Mouse (Mus musculus) intestine, postnatal 0 days (tissue): ENCODE data around the gene Igf1r. TPM values are rescaled to one million over a fixed set of nuclear protein-coding genes. Genes with fewer than 3 reads are reported as not detected.

Experiments used
- ATAC-seq: fragments of 200-750 bp; cut with Nextera tagmentation; 2 replicates; pipeline ENCODE4 v1.8.0; 2017; ENCODE audit warnings: mild to moderate bottlenecking, moderate TSS enrichment, moderate library complexity
- H3K27ac ChIP-seq: fragments of 300-500 bp; sonication (generic); 2 replicates; pipeline ENCODE4 v1.5.1; 2014; ENCODE audit warnings: mild to moderate bottlenecking, low read depth, low read length, moderate library complexity
- H3K27me3 ChIP-seq: fragments of 300-500 bp; sonication (generic); replicated peaks from 2 replicates; pipeline ENCODE4 v1.6.1; 2014; ENCODE audit warnings: low read length, mixed read lengths; ENCODE audit not compliant: control insufficient read depth, insufficient read depth
- H3K36me3 ChIP-seq: fragments of 300-500 bp; sonication (generic); 2 replicates; pipeline ENCODE4 v1.6.1; 2014; ENCODE audit warnings: mild to moderate bottlenecking, moderate library complexity; ENCODE audit not compliant: control insufficient read depth, insufficient read depth
- H3K4me1 ChIP-seq: fragments of 300-500 bp; sonication (generic); replicated peaks from 2 replicates; pipeline ENCODE4 v1.6.1; 2014; ENCODE audit warnings: antibody characterized with exemption, low read length, mixed read lengths; ENCODE audit not compliant: control insufficient read depth, insufficient read depth
- H3K4me2 ChIP-seq: fragments of 300-500 bp; sonication (generic); replicated peaks from 2 replicates; pipeline ENCODE4 v1.6.1; 2014; ENCODE audit warnings: low read depth, mild to moderate bottlenecking, moderate library complexity
- H3K4me3 ChIP-seq: fragments of 300-500 bp; sonication (generic); 2 replicates; pipeline ENCODE4 v1.5.1; 2014; ENCODE audit warnings: low read depth, low read length
- H3K9ac ChIP-seq: fragments of 300-500 bp; sonication (generic); 2 replicates; pipeline ENCODE4 v1.6.1; 2014; ENCODE audit warnings: mild to moderate bottlenecking, low read depth, low read length
- H3K9me3 ChIP-seq: fragments of 300-500 bp; sonication (generic); 2 replicates; pipeline ENCODE4 v1.6.1; 2016; ENCODE audit warnings: mixed run types; ENCODE audit not compliant: control insufficient read depth
- CTCF ChIP-seq: sonication (generic); IDR thresholded peaks from 2 replicates; pipeline ENCODE4 v1.5.1; 2016; ENCODE audit warnings: low read depth, mild to moderate bottlenecking, control low read depth, antibody characterized with exemption, moderate library complexity
- WGBS: fragments of 180-500 bp; shearing (Covaris S2); extraction: QIAGEN DNeasy Blood & Tissue Kit; methylation state at CpG from one replicate; pipeline ENCODE4 v1.1.7; 2014; 5-methylcytosine and 5-hydroxymethylcytosine counted together
- polyA plus RNA-seq: library from polyadenylated mRNA; unstranded; fragments of >200 nt; fragmentation: Nextera tagmentation; extraction: Ambion mirVana; gene quantifications from 2 replicates; pipeline ENCODE4 v1.2.1, GENCODE M21; 2015

The Igf1r gene
- polyA plus RNA-seq, 1 experiment from 2014 or later: 5.3 TPM

- no peak for ATAC-seq
- H3K27me3 ChIP-seq: no peaks in the 10 kb centered on the region
- H3K27ac ChIP-seq: no peak overlapping the region
- no peaks in the 10 kb centered on the region for H3K36me3 ChIP-seq
- H3K9me3 ChIP-seq: no peaks in the 10 kb centered on the region
- no peak for TF ChIP-seq CTCF
- no peaks in the 10 kb centered on the region for H3K4me1 ChIP-seq
- H3K9ac ChIP-seq: no peak overlapping the region
- 64% methylated on average over 5 of the region's 5 CpGs for WGBS
- H3K4me2 ChIP-seq: no peak overlapping the region
- H3K4me3 ChIP-seq: no peak overlapping the region
These were observed 161.7 kb downstream of the Igf1r start for GRCm38 (mm10) chr7:68114364-68114763.

GRCm38 (mm10) chr7:68114983-68115715 lies 162.5 kb downstream of the Igf1r start:
- no peak overlapping the region for H3K9ac ChIP-seq
- H3K27ac ChIP-seq: no peak overlapping the region
- no peaks in the 10 kb centered on the region for H3K36me3 ChIP-seq
- no peak overlapping the region for H3K4me2 ChIP-seq
- H3K9me3 ChIP-seq: no peaks in the 10 kb centered on the region
- TF ChIP-seq CTCF: no peak
- no peaks in the 10 kb centered on the region for H3K4me1 ChIP-seq
- ATAC-seq: no peak
- H3K27me3 ChIP-seq: no peaks in the 10 kb centered on the region
- no peak overlapping the region for H3K4me3 ChIP-seq
- 73% methylated on average over 21 of the region's 21 CpGs for WGBS

DNA sequence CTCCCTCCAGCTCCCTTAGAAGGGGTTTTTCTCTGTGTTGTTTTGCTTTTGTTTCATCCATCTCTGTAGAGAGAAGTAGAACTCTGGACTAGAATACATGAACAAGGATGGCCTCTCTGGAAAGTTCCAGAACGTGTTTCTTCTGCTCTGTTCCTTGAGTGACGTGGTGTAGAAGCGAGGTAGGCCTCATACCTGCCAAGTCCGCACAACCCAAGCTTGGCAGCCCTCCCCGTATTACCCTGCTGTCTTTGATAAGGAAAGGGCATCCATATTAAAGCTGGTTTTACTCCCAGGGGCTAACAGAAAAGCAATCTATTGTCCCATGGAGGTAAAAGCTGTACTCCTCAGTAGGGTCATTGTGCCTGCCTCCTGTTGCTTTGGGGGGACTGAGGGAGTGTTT lies 164.9 kb downstream of the Igf1r start:
- H3K4me1 ChIP-seq: no peaks in the 10 kb centered on the region
- no peak overlapping the region for H3K4me2 ChIP-seq
- no peaks in the 10 kb centered on the region for H3K9me3 ChIP-seq
- no peak overlapping the region for H3K9ac ChIP-seq
- no peak overlapping the region for H3K27ac ChIP-seq
- WGBS: 86% methylated on average over 5 of the region's 5 CpGs
- TF ChIP-seq CTCF: no peak
- H3K36me3 ChIP-seq: no peaks in the 10 kb centered on the region
- no peaks in the 10 kb centered on the region for H3K27me3 ChIP-seq
- no peak overlapping the region for H3K4me3 ChIP-seq
- no peak for ATAC-seq

- H3K27ac ChIP-seq: no peak overlapping the region
- H3K27me3 ChIP-seq: no peaks in the 10 kb centered on the region
- no peak overlapping the region for H3K9ac ChIP-seq
- no peak for ATAC-seq
- TF ChIP-seq CTCF: no peak
- H3K36me3 ChIP-seq: no peaks in the 10 kb centered on the region
- 70% methylated on average over 2 of the region's 2 CpGs for WGBS
- H3K4me1 ChIP-seq: no peaks in the 10 kb centered on the region
- no peak overlapping the region for H3K4me2 ChIP-seq
- no peaks in the 10 kb centered on the region for H3K9me3 ChIP-seq
- no peak overlapping the region for H3K4me3 ChIP-seq
These were observed 165.4 kb downstream of the Igf1r start for GRCm38 (mm10) chr7:68117981-68118380.

DNA sequence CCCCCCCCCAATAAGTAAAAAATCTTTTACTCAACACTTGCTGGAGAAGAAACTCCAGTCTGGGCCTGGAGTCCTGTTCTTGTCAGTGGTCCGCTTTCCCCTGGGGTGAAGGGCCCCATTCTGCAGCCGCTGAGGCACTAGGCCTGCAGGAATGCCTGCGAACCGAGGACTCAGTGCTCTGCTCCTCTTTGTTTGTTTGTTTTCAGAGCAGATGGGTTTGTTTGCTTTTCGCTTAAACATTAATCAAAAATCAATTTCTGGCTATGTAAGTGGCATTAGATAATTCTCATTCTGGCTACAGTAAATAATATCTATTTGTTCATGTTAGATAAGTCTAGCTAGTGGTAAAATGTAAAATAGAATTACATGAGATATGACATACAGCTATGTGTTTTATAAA lies 167.0 kb downstream of the Igf1r start:
- H3K27me3 ChIP-seq: no peaks in the 10 kb centered on the region
- TF ChIP-seq CTCF: no peak
- no peaks in the 10 kb centered on the region for H3K9me3 ChIP-seq
- H3K9ac ChIP-seq: no peak overlapping the region
- no peak for ATAC-seq
- H3K36me3 ChIP-seq: no peaks in the 10 kb centered on the region
- no peak overlapping the region for H3K4me2 ChIP-seq
- H3K4me3 ChIP-seq: no peak overlapping the region
- WGBS: 42% methylated on average over 5 of the region's 5 CpGs
- H3K27ac ChIP-seq: no peak overlapping the region
- no peaks in the 10 kb centered on the region for H3K4me1 ChIP-seq

DNA sequence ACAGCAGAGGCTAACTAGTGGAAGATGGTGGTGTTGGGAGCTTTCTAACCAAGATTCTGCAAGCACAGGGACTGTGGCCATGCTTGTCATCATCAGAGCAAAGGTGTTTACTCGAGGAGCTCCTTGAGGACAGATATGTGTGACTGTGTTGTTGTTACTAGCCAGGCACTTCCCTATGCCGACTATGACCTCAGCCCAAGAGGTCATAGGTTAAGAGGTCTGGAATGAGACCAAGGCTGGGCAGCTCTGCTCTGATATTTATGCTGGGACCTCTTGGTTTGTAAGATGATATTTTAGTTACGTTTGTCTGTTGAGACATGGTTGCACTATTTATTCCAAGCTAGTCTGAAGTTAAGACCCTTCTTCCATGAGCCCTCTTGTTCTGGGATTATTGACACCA lies 169.8 kb downstream of the Igf1r start:
- no peak for ATAC-seq
- Histone ChIP-seq H3K4me2 (no peak overlapping the region), H3K27ac (no peak overlapping the region), H3K4me1 (no peaks in the 10 kb centered on the region), H3K36me3 (no peaks in the 10 kb centered on the region), H3K9me3 (no peaks in the 10 kb centered on the region), H3K4me3 (no peak overlapping the region), H3K27me3 (no peaks in the 10 kb centered on the region), H3K9ac (no peak overlapping the region)
- no peak for TF ChIP-seq CTCF
- 38% methylated on average over 3 of the region's 3 CpGs for whole genome bisulfite sequencing
